18 mouse cellular contexts compared by ENCODE assay signal in genomic region chr4:124321221-124321620, GRCm38 (mm10).
"Had no signal": no experiment of that assay in that cellular context is flagged by ENCODE, and none has a peak within 500 bp of the region (broad histone marks: within the 10 kb centered on the region; RNA-seq: fewer than 3 reads in every experiment).

No protein-coding gene starts in this region.

- DNase-seq: kidney, adult 9 months; kidney, postnatal 14 days; kidney, postnatal 4 days; left cerebral cortex, postnatal 4 days; liver, postnatal 0 days; lung, postnatal 10 days; lung, postnatal 36 days; thymus, adult 18-20 months; thymus, postnatal 36 days had no signal

- H3K27ac ChIP-seq: limb, embryonic 12.5 days; limb, embryonic 15.5 days; liver, embryonic 14.5 days; lung, embryonic 15.5 days; midbrain, embryonic 15.5 days; stomach, postnatal 0 days had no signal

- ATAC-seq: liver, postnatal 0 days; midbrain, embryonic 15.5 days had no signal

- H3K9me3 ChIP-seq: limb, embryonic 12.5 days; limb, embryonic 15.5 days; lung, embryonic 15.5 days; midbrain, embryonic 15.5 days had no signal

- H3K4me1 ChIP-seq: limb, embryonic 12.5 days; limb, embryonic 15.5 days; lung, embryonic 15.5 days; megakaryocyte, embryonic 14.5 days; midbrain, embryonic 15.5 days had no signal

- H3K4me2 ChIP-seq: limb, embryonic 12.5 days; limb, embryonic 15.5 days; liver, embryonic 11.5 days; lung, embryonic 15.5 days; midbrain, embryonic 11.5 days; midbrain, embryonic 15.5 days had no signal

- H3K9ac ChIP-seq: limb, embryonic 12.5 days; limb, embryonic 15.5 days; liver, embryonic 14.5 days; liver, postnatal 0 days; lung, embryonic 15.5 days; midbrain, embryonic 15.5 days had no signal

- H3K27me3 ChIP-seq: lung, embryonic 15.5 days; megakaryocyte, embryonic 14.5 days had no signal

- H3K4me3 ChIP-seq: limb, embryonic 12.5 days; limb, embryonic 15.5 days; lung, embryonic 15.5 days; megakaryocyte, embryonic 14.5 days; midbrain, embryonic 15.5 days had no signal

- H3K36me3 ChIP-seq: limb, embryonic 12.5 days; limb, embryonic 15.5 days; lung, embryonic 15.5 days; midbrain, embryonic 15.5 days had no signal
